Mouse (Mus musculus) stomach, postnatal 0 days (tissue): ENCODE measurements at regions not wholly inside any gene's neighbourhood (a gene's known extent, or its start where the extent isn't known, plus 50 kb on each side); places are given as distances from the start of the nearest gene placed in this dataset.

Experiments used
- CTCF ChIP-seq: IDR thresholded peaks from 2 replicates; pipeline ENCODE4 v1.5.1; 2016; ENCODE audit warnings: antibody characterized with exemption, low read depth, mild to moderate bottlenecking, moderate library complexity
- EP300 ChIP-seq: optimal IDR thresholded peaks from 2 replicates; pipeline ENCODE3; 2016; ENCODE audit warnings: antibody characterized with exemption

DNA sequence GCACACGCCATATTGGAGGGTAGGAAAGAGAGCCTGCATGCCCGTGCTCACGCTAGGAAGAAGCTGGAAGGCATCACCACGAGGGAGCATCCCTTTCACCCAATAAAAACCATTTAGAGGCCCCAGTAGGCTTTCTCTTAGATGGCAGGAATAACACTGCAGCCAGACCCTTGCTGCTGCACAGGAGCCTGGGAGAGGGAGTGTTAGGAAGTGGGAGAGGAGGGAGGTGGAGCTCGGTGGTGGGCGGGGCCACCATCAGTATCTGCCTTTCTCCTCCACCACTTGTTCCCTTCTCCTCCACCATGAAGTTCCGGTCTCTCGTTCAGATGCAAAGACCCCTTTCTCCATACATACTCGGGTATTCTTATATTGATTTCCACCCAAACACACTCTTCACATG is 50.6 kb upstream of the Fam180a start:
- TF ChIP-seq EP300 (no peak), CTCF (no peak)
